Mouse (Mus musculus) olfactory bulb, adult 2 months (tissue): ENCODE measurements around the gene Rabac1.

ENCODE experiments used
- CTCF ChIP-seq: fragments of 200-500 bp; IDR thresholded peaks from 2 replicates; pipeline ENCODE4 v1.5.1; 2012; ENCODE audit warnings: low read depth, mild to moderate bottlenecking, low read length, moderate library complexity; ENCODE audit not compliant: insufficient read depth
- POLR2A ChIP-seq: fragments of 200-500 bp; IDR thresholded peaks from 2 replicates; pipeline ENCODE4 v1.6.1; 2012; ENCODE audit warnings: mild to moderate bottlenecking, low read depth, low read length, moderate library complexity; ENCODE audit not compliant: insufficient read depth

DNA sequence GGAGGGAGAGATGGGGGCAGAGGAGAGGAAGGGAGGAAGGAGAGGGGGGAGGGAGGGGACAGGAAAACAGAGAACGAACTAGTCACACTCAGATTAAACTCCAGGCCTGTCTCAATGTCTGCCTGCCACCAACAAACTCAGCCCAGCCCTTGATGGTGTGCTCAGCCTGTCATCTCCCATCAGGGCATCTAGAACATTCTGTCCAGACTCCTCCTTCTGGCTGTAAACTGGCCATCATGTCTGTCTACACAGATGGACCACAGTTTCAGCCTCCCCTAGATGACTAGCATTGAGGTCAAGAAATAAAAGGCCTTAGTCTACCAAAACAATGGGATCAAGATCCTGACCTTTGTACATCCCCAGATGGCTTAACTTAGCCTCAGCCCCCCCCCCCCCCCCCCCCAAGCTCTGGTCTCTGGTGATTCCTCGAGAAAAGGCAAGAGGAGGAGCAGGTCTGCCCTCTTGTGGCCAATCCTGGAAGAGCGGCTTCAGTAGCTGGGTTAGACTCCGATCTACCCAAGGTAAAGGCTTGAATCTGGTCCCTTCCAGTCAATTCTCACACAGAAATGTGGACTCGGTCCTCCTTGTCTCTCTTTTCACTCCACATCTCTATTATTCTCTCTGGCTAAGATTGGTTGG, 7.5 kb downstream of the Rabac1 start:
- TF ChIP-seq CTCF, result peak; percentile 59; the same call in 1 of the 2 replicates
- no peak for TF ChIP-seq POLR2A
